Mouse (Mus musculus) ES-CJ7 (cell line): Measurements from ENCODE around the gene Shisal2a.

ENCODE experiments used
- DNase-seq: peaks from one replicate; pipeline ENCODE4 v3.0.0; 2011; ENCODE audit warnings: low read depth, low spot score

Gene Shisal2a

DNA sequence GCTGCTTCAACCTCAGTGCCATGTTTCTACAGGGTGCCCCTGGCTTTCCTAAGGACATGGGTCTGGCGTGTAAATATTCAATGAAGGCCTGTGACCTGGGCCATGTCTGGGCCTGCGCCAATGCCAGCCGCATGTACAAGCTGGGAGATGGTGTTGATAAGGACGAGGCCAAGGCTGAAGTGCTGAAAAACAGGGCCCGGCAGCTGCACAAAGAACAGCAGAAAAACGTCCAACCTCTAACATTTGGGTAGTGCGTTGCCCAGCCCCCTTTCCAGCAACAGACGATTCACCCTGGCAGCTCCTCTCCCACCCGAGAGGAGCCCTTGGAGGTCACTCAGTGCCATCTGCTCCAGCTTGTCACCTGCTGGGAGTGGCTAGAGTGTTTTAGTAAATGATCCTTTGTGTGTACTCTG, 44.8 kb downstream of the Shisal2a start:
- DNase-seq, result peak; percentile 26

DNA sequence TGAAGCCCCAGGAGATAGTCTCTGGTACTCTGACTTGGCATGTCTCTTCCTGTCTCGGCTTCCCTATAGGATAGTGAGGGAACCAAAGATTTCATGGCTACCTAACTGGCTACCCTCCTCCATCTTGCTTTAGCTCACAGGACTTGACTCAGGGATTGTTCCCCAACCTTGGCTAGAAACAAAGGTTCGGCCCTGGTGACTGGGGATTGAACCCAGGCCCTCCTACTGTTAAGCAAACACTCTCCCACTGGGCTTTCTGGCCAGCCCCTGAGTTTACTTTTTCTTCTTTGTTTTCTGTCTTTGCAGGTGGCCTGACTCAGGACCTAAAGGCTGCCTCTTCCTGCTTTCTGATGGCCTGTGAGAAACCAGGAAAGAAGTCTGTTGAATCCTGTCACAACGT, 45.3 kb downstream of the Shisal2a start:
- DNase-seq, result peak; percentile 53

DNA sequence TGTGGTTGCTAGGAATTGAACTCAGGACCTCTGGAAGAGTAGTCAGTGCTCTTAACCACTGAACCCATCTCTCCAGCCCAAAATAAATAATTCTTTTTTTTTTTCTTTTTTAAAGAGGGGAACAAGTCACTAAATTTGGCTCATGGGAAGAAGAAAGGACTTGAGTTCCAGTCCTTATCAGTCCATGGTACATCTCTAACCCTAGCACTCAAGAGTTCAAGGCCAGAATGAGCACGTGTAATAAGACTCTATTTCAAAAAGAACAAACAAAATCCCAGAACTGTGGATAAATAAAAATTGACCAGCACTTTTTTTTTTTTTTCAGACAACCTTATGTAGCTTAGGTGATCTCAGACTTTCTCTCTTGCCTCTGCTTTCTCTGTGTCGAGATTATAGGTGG, 46.4 kb downstream of the Shisal2a start:
- no peak for DNase-seq

DNA sequence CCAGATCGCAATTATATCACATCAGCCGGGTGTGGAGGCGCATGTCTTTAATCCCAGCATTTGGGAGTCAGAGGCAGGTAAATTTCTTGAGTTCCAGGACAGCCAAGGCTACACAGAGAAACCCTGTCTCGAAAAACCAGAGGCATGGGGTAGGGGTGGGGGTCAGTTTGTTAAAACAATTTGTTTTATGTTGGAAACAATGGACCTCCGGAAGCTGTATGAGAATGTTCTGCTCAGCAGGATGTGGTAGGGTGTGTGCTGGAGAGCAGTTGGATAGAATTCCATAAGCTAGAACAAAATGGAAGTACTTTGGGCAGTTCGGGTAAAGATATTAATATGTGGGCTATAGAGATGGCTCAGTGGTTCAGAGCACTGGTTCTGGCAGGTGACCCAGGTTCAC, 47.7 kb downstream of the Shisal2a start:
- DNase-seq, result no peak

DNA sequence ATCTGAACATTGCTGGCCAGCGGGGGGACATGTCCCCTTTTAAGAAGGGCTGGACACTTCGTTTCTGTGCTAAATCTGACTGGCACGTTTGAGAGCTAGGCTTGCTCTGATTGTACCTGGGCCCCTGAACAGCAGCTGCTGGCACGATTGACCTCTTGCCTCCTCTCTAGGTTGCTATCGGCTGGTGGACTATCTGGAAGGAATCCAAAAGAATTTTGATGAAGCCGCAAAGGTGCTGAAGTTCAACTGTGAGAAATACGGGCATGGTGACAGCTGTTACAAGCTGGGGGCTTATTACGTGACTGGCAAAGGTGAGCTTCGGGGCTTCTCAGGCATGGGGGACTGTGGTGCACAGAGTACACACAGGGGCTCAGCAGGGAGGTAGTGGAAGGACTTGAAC, 51.1 kb downstream of the Shisal2a start:
- DNase-seq, result no peak

DNA sequence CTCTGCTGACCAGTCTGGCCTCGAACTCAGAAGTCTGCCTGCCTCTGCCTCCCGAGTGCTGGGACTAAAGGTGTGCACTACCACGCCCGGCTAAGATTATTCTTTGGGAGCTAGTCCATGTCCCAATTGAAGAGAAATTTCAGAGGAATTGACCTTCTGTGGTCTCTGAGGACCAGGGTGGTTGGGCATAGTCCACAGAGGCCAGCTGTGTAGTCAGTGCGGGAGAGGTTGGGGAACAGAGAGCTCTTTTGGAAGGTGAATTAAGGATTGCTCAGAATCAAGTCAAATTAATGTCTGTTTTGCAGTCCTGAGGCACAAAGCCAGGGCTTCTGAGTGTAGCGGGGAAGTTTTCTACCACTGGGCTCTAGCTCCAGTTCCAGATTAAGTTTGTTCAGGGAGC, 53.3 kb downstream of the Shisal2a start:
- DNase-seq, result no peak

DNA sequence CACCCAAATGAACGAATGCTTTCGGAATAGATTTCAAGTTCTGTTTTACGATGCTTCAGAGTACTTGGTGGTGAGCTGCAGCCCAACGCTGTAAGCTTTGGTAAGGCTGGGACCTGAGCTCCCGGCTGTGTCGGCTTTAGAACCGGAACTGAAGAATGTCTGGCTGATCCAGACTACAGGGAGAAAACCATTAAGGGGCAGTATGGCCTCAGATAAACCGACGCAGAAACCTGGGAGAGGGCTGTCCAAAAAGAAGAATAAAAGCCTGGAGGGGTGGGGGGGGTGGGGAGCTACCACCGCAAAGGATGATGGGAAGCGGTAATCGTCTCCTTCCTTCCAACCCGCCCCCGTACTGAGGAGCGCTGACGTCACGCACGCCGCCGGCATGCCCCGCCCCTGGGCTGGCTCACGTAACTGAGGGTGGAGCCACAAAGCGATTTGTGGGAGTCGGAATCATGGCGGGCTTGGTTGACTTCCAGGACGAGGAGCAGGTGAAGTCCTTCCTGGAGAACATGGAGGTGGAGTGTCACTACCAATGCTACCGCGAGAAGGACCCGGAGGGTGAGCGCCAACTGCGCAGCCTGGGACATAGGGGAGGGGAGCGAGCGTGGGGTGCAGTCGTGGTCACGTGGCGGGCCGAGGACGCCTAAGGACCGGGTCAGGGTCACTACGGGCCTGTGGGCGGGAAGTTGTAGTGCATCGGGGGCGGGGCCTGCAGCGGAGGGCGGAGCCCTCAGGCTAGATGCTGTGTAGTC, 55.2 kb downstream of the Shisal2a start, which contains the start of gene Coa7:
Gene Coa7 (plus strand): TSS at position 411 of the 755 bp plus-strand sequence.
- DNase-seq, result peak; percentile 98

DNA sequence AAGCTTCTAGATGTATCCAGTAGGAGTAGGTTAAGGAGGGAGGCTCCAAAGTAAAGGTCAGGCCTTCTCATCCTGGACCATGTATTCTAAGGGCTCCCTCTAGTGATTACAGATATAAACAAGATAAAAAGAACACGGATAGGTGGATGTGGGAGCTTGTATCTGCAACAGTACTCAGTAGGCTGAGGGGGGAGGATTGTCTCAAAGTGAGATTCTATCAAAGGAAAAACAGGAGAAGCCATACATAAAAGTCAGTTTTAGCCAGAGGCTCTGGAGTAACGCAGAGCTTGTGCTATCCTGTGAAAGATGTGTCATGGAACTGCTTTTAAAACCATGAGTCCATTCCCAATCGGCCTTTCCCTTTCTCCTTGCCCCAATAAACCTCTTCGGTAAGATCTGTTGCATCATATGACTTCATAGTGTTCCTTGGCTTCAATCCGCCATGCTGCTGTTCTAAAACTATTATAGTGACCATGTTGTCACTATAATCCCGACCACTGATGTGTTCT, 56.0 kb downstream of the Shisal2a start:
- peak; percentile 91 for DNase-seq

DNA sequence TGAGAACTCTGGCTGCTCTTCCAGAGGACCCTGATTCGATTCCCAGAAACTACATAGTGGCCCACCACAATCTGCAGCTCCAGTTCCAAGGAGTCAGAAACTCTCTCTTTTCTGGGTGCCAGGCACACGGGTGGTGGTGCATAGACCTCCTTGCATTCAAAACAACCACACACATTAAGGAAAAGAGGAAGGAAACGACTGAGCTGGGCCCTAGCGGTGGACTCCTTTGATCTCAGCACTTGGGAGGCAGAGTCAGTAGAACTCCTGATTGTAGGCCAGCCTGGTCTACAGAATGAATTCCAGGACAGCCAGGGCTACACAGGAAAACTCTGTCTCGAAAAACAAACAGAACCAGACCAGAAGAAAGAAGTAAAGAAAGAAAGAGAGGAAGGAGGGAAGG, 59.6 kb downstream of the Shisal2a start:
- no peak for DNase-seq

DNA sequence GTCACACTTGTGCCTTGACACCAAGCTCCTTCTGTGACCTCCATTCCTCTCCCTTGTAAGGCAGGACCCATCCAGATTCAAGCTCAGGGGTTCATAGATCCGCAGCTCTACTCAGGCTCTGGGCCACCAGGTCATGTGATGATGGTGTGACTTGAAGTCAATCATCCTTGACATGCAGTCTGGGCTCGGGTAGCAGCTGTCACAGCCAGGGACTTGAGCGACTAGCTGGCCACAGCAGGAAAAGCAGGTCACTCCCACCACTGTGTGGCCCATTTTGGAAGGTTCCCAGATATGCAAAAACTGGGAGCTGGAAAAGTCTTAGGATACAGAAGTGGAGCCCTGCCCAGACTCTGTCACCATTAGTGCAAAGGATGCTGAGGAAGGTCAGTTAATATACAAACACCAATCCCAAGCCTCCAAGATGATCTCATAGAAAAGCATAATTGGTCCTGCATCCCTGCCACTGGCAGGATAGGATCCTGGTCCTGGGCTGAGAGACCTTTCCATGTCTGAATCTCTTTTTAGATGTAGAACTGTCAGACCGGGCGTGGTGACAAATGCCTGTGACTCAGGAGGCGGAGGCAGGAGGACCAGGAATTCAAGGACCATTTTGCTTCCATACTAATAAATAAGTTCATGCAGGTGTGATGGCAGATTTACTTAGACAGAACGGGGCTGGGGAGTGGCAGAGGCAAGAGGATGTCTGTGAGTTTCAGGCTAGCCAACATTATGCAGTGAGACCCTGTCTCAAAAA, 62.3 kb downstream of the Shisal2a start:
- no peak for DNase-seq

DNA sequence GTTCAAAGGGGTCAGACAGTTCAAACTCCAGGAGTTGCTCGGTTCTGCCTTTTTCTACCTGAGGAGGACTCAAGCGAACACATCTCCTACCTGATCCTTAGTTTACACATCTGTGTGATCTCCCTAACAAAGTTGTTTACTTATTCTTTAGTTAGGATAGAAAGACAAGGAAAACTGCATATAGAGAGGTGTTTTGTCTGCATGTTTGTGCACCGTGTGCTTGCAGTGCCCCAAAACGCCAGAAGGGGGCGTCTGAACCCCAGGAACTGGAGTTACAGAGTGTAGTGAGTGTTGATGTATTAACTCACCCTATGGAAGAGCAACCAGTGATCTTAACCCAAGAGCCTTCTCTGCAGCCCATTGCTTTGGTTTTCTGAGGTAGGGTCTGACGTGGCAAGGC, 63.4 kb downstream of the Shisal2a start:
- peak; percentile 66 for DNase-seq

DNA sequence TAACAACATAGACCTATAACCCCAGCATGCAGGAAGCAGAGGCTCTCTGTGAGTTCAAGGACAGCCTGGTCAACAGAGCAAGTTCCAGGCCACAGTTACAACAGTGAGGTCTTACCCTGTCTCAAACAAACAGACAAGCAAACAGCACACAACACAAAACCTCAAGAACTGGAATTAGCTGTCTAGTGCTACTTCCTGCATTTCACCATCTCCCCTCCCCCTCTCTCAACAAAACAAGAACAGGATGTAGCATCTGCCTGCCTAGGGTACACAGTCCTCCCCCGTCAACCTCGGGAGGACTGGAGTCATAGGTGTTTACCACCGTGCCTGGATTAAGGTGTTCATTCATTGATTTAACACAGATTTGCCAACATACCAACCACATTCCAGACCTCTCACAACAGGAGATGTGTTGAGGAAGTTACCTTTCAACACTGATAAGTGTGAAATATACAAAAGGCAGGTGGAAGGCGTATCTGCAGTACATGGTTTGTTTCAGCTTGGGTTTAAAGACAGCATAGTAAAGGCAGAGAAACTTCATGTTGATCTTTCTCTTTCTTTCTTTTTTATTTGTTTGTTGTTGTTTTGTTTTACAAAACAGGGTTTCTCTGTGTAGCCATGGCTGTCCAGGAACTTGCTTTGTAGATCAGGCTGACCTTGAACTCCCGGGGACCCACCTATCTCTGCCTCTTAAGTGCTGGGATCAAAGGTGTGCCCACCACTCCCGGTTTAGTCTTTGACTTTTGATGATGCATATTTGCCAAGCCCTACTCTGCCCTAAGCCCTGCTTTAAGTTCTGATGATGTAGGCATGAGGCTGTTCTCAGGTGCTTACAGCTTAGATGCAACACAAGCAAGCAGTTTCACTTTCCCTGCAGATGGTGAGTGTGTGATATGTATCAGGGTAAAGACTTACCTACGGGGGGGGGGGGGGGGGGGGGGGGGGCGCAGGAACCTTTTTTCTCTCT, 64.2 kb downstream of the Shisal2a start:
- peak; percentile 92 for DNase-seq
